Mouse (Mus musculus) testis, adult 2 months (tissue): ENCODE measurements at regions not wholly inside any gene's neighbourhood (a gene's known extent, or its start where the extent isn't known, plus 50 kb on each side); places are given as distances from the start of the nearest gene placed in this dataset.

Source experiments
- CTCF ChIP-seq: fragments of 200-500 bp; IDR thresholded peaks from 2 replicates; pipeline ENCODE4 v1.5.1; 2012; ENCODE audit warnings: low read depth, mild to moderate bottlenecking, inconsistent platforms, low read length, moderate library complexity; ENCODE audit not compliant: control insufficient read depth, insufficient read depth, insufficient replicate concordance
- POLR2A ChIP-seq: fragments of 200-500 bp; IDR thresholded peaks from 2 replicates; pipeline ENCODE4 v1.6.1; 2012; ENCODE audit warnings: low read depth, mild to moderate bottlenecking, inconsistent platforms, low read length, moderate library complexity; ENCODE audit not compliant: control insufficient read depth

DNA sequence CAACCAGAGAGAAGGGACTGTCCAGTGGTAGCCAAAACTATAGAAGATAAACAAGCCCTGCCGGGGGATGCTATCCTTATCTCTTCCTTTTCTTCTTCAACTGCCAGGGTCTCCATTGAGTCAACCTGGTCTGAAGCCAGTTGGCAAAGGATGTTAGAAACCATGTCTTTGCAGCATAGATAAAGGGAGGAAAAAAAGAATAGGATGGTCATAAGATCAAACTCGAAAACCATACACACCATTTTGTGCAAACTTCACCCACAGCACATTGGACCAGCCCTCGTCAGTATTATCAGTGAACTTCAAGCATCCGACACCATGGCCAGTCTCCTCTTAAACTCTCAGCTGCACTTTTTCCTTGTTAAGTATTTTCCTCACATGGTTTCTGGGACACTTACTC lies 101.8 kb downstream of the Gm12728 start:
- TF ChIP-seq CTCF = no peak
- TF ChIP-seq POLR2A = no peak
